Mouse (Mus musculus) lung, embryonic 16.5 days (tissue): ENCODE results near the gene Traf1. TPM values are rescaled to one million over a fixed set of nuclear protein-coding genes. Genes with fewer than 3 reads are reported as not detected.
A peak's percentile ranks its signal among the peaks of the same experiment; 100 is the strongest.

ENCODE experiments used
- ATAC-seq: fragments of 200-750 bp; cut with Nextera tagmentation; 2 replicates; pipeline ENCODE4 v1.8.0; 2017; ENCODE audit warnings: low read depth, mild to moderate bottlenecking, moderate library complexity
- H3K27ac ChIP-seq: fragments of 300-500 bp; sonication (generic); 2 replicates; pipeline ENCODE4 v1.5.1; 2014; ENCODE audit warnings: mild to moderate bottlenecking, control low read depth, low read length
- H3K27me3 ChIP-seq: fragments of 300-500 bp; sonication (generic); 2 replicates; pipeline ENCODE4 v1.6.1; 2014; ENCODE audit warnings: low read depth, low read length, mixed read lengths; ENCODE audit not compliant: control insufficient read depth, insufficient read depth
- H3K36me3 ChIP-seq: fragments of 300-500 bp; sonication (generic); 2 replicates; pipeline ENCODE4 v1.6.1; 2014; ENCODE audit warnings: low read length; ENCODE audit not compliant: control insufficient read depth, insufficient read depth
- H3K4me1 ChIP-seq: fragments of 300-500 bp; sonication (generic); replicated peaks from 2 replicates; pipeline ENCODE4 v1.6.1; 2014; ENCODE audit warnings: low read length, mixed read lengths; ENCODE audit not compliant: control insufficient read depth, insufficient read depth
- H3K4me2 ChIP-seq: fragments of 300-500 bp; sonication (generic); 2 replicates; pipeline ENCODE4 v1.6.1; 2014; ENCODE audit warnings: low read depth, low read length, control low read depth
- H3K4me3 ChIP-seq: fragments of 300-500 bp; sonication (generic); 2 replicates; pipeline ENCODE4 v1.5.1; 2014; ENCODE audit warnings: mild to moderate bottlenecking, low read length, control low read depth
- H3K9ac ChIP-seq: fragments of 300-500 bp; sonication (generic); 2 replicates; pipeline ENCODE4 v1.6.1; 2014; ENCODE audit warnings: low read length, control low read depth
- H3K9me3 ChIP-seq: fragments of 300-500 bp; sonication (generic); 2 replicates; pipeline ENCODE4 v1.6.1; 2016; ENCODE audit warnings: low read length; ENCODE audit not compliant: control insufficient read depth
- WGBS: fragments of 180-500 bp; shearing (Covaris S2); extraction: QIAGEN DNeasy Blood & Tissue Kit; methylation state at CpG from one replicate; pipeline ENCODE4 v1.1.7; 2014; 5-methylcytosine and 5-hydroxymethylcytosine counted together
- polyA plus RNA-seq: library from polyadenylated mRNA; unstranded; fragments of >200 nt; fragmentation: Nextera tagmentation; extraction: Ambion mirVana; gene quantifications from 2 replicates; pipeline ENCODE4 v1.2.1, GENCODE M21; 2015

The Traf1 gene
- polyA plus RNA-seq, 1 experiment from 2014 or later = 4.7 TPM

- H3K27ac ChIP-seq = no peak overlapping the region
- 49% methylated on average over 2 of the region's 2 CpGs for WGBS
Measured at GRCm38 (mm10) chr2:34962211-34962610, 639 bp upstream of the Traf1 start.

GRCm38 (mm10) chr2:34960966-34961365 is 606 bp downstream of the Traf1 start:
- WGBS = 55% methylated on average over 6 of the region's 6 CpGs
- Histone ChIP-seq H3K4me2 (peak overlapping the region; percentile 73), H3K36me3 (no peaks in the 10 kb centered on the region), H3K9ac (peak overlapping the region; percentile 65), H3K9me3 (no peaks in the 10 kb centered on the region), H3K27me3 (no peaks in the 10 kb centered on the region), H3K4me3 (peak overlapping the region; percentile 43), H3K4me1 (peaks cover 14% of the 10 kb centered on the region), H3K27ac (peak overlapping the region; percentile 19)
- ATAC-seq = no peak

More at GRCm38 (mm10) chr2:34962211-34962610, 639 bp upstream of the Traf1 start:
- no peak for ATAC-seq
- no peaks in the 10 kb centered on the region for H3K27me3 ChIP-seq
- H3K4me3 ChIP-seq = no peak overlapping the region
- no peak overlapping the region for H3K9ac ChIP-seq
- H3K4me1 ChIP-seq = peaks cover 14% of the 10 kb centered on the region
- H3K36me3 ChIP-seq = no peaks in the 10 kb centered on the region
- H3K4me2 ChIP-seq = no peak overlapping the region
- no peaks in the 10 kb centered on the region for H3K9me3 ChIP-seq

GRCm38 (mm10) chr2:34960466-34960865 is 1.1 kb downstream of the Traf1 start:
- Histone ChIP-seq H3K4me1 (peaks cover 12% of the 10 kb centered on the region), H3K9me3 (no peaks in the 10 kb centered on the region), H3K27me3 (no peaks in the 10 kb centered on the region), H3K36me3 (no peaks in the 10 kb centered on the region), H3K9ac (no peak overlapping the region), H3K27ac (no peak overlapping the region), H3K4me3 (no peak overlapping the region), H3K4me2 (no peak overlapping the region)
- whole genome bisulfite sequencing = 54% methylated on average over 3 of the region's 5 CpGs
- no peak for ATAC-seq

GRCm38 (mm10) chr2:34958582-34958981 is 3.0 kb downstream of the Traf1 start:
- no peak overlapping the region for H3K9ac ChIP-seq
- peaks cover 7% of the 10 kb centered on the region for H3K4me1 ChIP-seq
- no peak overlapping the region for H3K4me2 ChIP-seq
- H3K4me3 ChIP-seq = no peak overlapping the region
- no peaks in the 10 kb centered on the region for H3K36me3 ChIP-seq
- WGBS = 78% methylated on average over 7 of the region's 7 CpGs
- H3K9me3 ChIP-seq = no peaks in the 10 kb centered on the region
- ATAC-seq = no peak
- H3K27me3 ChIP-seq = no peaks in the 10 kb centered on the region
- H3K27ac ChIP-seq = no peak overlapping the region

- Histone ChIP-seq H3K4me3 (no peak overlapping the region), H3K27ac (no peak overlapping the region), H3K4me1 (peaks cover 7% of the 10 kb centered on the region), H3K9me3 (no peaks in the 10 kb centered on the region), H3K27me3 (no peaks in the 10 kb centered on the region), H3K4me2 (no peak overlapping the region), H3K36me3 (no peaks in the 10 kb centered on the region), H3K9ac (no peak overlapping the region)
- no peak for ATAC-seq
- WGBS = 75% methylated on average over 7 of the region's 7 CpGs
Measured at GRCm38 (mm10) chr2:34958036-34958435, 3.5 kb downstream of the Traf1 start.

- H3K4me1 ChIP-seq = peaks cover 7% of the 10 kb centered on the region
- no peak for ATAC-seq
- no peak overlapping the region for H3K4me3 ChIP-seq
- WGBS = 63% methylated on average over 1 of the region's 1 CpGs
- H3K36me3 ChIP-seq = no peaks in the 10 kb centered on the region
- no peaks in the 10 kb centered on the region for H3K9me3 ChIP-seq
- no peaks in the 10 kb centered on the region for H3K27me3 ChIP-seq
- H3K4me2 ChIP-seq = no peak overlapping the region
- H3K27ac ChIP-seq = no peak overlapping the region
- H3K9ac ChIP-seq = no peak overlapping the region
Measured at GRCm38 (mm10) chr2:34957405-34957804, 4.2 kb downstream of the Traf1 start.

GRCm38 (mm10) chr2:34956941-34957340 is 4.6 kb downstream of the Traf1 start:
- no peak overlapping the region for H3K4me3 ChIP-seq
- 60% methylated on average over 5 of the region's 5 CpGs for WGBS
- no peak overlapping the region for H3K4me2 ChIP-seq
- H3K27me3 ChIP-seq = no peaks in the 10 kb centered on the region
- H3K9ac ChIP-seq = no peak overlapping the region
- no peaks in the 10 kb centered on the region for H3K36me3 ChIP-seq
- ATAC-seq = no peak
- no peaks in the 10 kb centered on the region for H3K9me3 ChIP-seq
- H3K4me1 ChIP-seq = peaks cover 7% of the 10 kb centered on the region
- no peak overlapping the region for H3K27ac ChIP-seq

- no peak overlapping the region for H3K9ac ChIP-seq
- no peak overlapping the region for H3K4me3 ChIP-seq
- no peaks in the 10 kb centered on the region for H3K27me3 ChIP-seq
- no peaks in the 10 kb centered on the region for H3K4me1 ChIP-seq
- H3K4me2 ChIP-seq = no peak overlapping the region
- no peaks in the 10 kb centered on the region for H3K36me3 ChIP-seq
- H3K9me3 ChIP-seq = no peaks in the 10 kb centered on the region
- H3K27ac ChIP-seq = no peak overlapping the region
- no peak for ATAC-seq
Measured at GRCm38 (mm10) chr2:34954344-34954743, 7.2 kb downstream of the Traf1 start.

- H3K4me3 ChIP-seq = no peak overlapping the region
- H3K36me3 ChIP-seq = no peaks in the 10 kb centered on the region
- ATAC-seq = no peak
- WGBS = 70% methylated on average over 2 of the region's 2 CpGs
- H3K4me1 ChIP-seq = no peaks in the 10 kb centered on the region
- no peak overlapping the region for H3K27ac ChIP-seq
- H3K9ac ChIP-seq = no peak overlapping the region
- no peaks in the 10 kb centered on the region for H3K27me3 ChIP-seq
- H3K9me3 ChIP-seq = no peaks in the 10 kb centered on the region
- H3K4me2 ChIP-seq = no peak overlapping the region
Measured at GRCm38 (mm10) chr2:34953547-34954116, 7.9 kb downstream of the Traf1 start.

- WGBS = 53% methylated on average over 4 of the region's 4 CpGs
- Histone ChIP-seq H3K4me3 (no peak overlapping the region), H3K9ac (no peak overlapping the region), H3K4me2 (no peak overlapping the region), H3K4me1 (no peaks in the 10 kb centered on the region), H3K9me3 (no peaks in the 10 kb centered on the region), H3K27ac (no peak overlapping the region), H3K27me3 (no peaks in the 10 kb centered on the region), H3K36me3 (no peaks in the 10 kb centered on the region)
- ATAC-seq = no peak
Measured at GRCm38 (mm10) chr2:34953018-34953417, 8.6 kb downstream of the Traf1 start.
